Mouse (Mus musculus) brain, embryonic 14.5 days (tissue): ENCODE results near the gene Eps15l1.

Source experiments
- CTCF ChIP-seq: fragments of 200-500 bp; IDR thresholded peaks from 2 replicates; pipeline ENCODE4 v1.5.1; 2012; ENCODE audit warnings: inconsistent platforms, mild to moderate bottlenecking, moderate library complexity, borderline replicate concordance; ENCODE audit not compliant: insufficient read depth, insufficient read length; ENCODE audit errors: extremely low read depth
- POLR2A ChIP-seq: fragments of 200-500 bp; IDR thresholded peaks from 2 replicates; pipeline ENCODE4 v1.6.1; 2012; ENCODE audit warnings: mild to moderate bottlenecking, inconsistent platforms, borderline replicate concordance; ENCODE audit not compliant: poor library complexity, insufficient read depth, insufficient read length, severe bottlenecking; ENCODE audit errors: extremely low read depth

- TF ChIP-seq CTCF = no peak
- no peak for TF ChIP-seq POLR2A
Observed at GRCm38 (mm10) chr8:72306913-72307312, 114.3 kb downstream of the Eps15l1 start.
